Mouse (Mus musculus): ENCODE measurements around the gene Nr2f1.

Nr2f1 gene

GRCm38 (mm10) chr13:78198871-78199641 lies 501 bp downstream of the Nr2f1 start:
- DNase-seq, result no peak

GRCm38 (mm10) chr13:78198391-78198870 lies 1.1 kb downstream of the Nr2f1 start:
- no peak for DNase-seq

GRCm38 (mm10) chr13:78197819-78198390 lies 1.7 kb downstream of the Nr2f1 start:
- no peak for DNase-seq

DNA sequence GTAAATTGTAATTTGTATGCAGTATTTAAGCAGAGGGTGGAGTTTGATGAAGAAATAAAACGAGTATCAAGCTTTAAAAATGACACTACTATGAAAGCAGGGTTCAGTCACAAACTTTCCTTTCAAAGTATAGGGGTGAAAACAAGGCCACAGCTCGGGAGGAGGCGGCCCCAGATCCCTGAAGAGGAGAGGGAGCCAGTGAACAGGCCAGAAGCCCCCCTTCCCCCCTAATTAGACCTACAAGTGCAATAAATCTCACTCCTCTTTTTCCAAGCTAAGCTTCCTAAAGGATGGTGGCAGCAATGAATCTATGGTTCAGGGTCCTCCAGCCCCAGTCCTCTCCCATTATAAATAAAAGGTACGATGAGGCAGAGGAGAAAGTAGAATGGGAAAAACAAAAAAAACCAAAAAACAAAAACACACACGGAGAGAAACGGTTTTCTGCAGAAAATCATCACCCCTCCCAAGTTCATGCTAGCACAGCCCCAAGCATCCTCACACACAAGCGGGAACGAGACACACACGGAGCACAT lies 2.2 kb downstream of the Nr2f1 start:
- DNase-seq, result no peak

DNA sequence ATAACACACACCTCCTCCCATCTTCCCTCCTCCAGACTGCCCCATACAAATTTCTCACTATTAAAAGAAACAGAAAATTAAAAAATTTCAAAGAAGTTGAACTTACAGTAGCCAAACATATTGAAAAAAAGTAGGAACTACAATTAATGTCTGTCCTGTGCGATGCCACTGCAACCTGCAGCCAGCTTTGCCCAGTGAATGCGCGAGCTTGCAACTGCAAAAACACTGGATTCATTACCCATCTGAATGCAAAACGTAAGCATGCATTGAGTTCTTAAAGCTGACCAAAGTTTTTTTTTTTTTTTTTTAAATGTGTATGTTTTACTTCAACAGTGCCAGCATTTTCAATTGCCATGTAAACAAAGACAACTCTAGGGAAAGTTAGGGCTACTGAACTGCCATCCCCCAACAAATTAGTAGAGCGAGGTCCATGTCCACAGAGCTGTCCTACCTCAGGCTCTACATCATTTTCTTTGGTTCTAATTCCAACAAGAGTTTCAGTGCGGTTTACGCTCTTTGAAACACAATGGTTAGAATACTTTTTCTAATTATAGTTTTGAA lies 3.2 kb downstream of the Nr2f1 start:
- DNase-seq, result no peak

- no peak for DNase-seq
Measured at GRCm38 (mm10) chr13:78195601-78196115, 3.9 kb downstream of the Nr2f1 start.

DNA sequence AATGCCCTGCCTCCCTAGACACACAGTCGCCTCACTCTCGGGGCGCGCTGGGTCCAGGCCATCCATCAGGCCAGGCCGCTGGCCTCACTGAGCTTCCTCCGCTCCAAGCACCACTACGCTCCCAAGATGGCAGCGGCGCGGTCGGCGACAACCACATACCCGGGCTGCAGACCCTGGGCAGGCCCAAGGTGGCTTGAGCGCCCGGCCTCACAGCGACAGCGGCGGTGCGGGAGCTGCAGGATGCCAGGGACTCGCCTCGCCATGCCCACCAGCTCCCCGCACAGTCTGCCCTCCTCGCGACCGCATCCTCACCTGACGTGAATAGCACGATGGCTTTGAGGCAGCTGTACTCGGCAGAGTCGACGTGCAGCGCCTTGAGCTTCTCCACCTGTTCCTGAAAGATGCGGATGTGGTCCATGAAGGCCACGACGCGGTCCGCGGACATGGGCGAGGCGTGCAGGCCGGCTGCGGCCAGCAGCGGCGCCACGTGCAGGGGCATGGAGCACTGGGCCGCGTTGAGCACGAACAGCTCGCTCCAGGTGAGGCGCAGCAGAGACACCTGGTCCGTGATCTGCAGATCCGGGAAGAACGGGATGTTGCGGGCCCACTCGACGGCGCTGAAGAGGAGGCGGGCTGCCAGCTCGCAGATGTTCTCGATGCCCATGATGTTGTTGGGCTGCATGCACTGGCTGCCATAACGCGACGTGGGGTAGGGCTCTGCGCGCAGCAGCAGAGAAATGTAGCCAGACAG lies 4.5 kb downstream of the Nr2f1 start:
- DNase-seq, result no peak

GRCm38 (mm10) chr13:78194135-78194849 lies 5.3 kb downstream of the Nr2f1 start:
- no peak for DNase-seq

GRCm38 (mm10) chr13:78193211-78193610 lies 6.3 kb downstream of the Nr2f1 start:
- DNase-seq, result no peak

DNA sequence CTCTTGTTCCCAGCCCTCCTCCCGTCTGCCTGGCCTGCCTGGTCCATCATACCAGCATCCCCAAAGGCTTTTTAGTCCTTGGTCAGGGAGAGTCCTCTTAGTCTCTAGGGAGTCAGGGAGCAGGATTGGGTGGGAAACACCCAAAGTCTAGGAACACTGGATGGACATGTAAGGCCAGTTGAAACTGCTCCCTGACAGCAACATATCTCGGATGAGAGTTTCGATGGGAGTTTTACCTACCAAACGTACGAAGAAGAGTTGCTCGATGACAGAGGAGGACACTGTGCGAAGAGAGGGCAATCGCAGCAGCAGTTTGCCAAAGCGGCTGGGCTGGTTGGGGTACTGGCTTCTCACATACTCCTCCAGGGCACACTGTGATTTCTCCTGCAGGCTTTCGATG lies 10.0 kb downstream of the Nr2f1 start:
- DNase-seq, result no peak

GRCm38 (mm10) chr13:78187833-78188232 lies 11.7 kb downstream of the Nr2f1 start:
- DNase-seq, result no peak

- DNase-seq, result no peak
Measured at GRCm38 (mm10) chr13:78186340-78186946, 13.1 kb downstream of the Nr2f1 start.

DNA sequence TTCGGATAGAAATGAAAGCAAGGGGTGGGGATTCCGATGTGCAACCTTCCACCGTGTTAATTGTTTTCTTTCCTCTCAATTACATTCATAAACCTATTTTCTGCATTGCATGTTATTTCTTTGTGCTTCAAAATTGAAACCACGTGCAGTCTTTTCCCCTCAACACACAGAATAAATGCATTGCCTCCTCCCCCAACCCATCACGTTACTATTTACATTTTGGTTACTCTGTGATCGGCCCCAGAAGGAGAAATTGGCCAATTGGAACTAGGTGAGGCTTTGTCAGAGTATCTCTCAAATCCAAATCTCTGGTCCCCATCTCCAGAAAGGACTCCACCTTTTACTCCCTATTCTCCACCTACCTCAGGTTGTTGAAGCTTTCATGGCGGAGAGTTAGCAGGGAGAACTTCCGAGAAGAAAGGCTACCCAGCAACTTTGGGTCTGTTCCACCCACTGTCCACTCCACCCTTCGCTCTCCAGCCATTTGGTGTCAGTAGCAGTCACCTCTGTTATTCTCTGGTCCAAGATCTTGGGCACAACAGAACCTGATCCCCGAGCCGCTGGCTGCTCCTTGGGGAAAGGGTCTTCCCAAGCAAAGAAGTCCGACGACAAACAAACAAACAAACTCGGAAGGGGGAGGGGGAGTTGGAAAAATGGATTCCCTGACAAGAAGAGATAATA lies 14.6 kb downstream of the Nr2f1 start:
- DNase-seq, result no peak

DNA sequence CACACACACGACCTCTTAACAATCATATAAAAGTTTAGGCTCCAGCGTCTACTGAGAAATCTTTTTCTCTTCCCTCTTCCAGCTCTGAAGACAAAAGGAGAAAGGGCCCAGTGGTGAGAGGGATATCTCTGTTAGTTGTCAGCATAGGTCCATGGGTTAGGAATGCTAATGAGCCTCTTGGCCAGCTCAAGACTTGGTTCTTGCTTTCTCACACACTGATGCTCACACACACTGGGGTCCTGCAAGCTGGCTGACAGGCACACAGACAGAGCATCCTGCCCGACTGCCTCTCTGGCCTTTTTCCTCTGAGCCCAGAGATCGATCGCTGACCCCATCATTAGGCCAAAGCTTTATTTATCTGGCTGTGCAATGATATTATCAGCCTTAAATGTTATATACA lies 15.6 kb downstream of the Nr2f1 start:
- DNase-seq, result no peak

GRCm38 (mm10) chr13:78183004-78183403 lies 16.6 kb downstream of the Nr2f1 start:
- no peak for DNase-seq

DNA sequence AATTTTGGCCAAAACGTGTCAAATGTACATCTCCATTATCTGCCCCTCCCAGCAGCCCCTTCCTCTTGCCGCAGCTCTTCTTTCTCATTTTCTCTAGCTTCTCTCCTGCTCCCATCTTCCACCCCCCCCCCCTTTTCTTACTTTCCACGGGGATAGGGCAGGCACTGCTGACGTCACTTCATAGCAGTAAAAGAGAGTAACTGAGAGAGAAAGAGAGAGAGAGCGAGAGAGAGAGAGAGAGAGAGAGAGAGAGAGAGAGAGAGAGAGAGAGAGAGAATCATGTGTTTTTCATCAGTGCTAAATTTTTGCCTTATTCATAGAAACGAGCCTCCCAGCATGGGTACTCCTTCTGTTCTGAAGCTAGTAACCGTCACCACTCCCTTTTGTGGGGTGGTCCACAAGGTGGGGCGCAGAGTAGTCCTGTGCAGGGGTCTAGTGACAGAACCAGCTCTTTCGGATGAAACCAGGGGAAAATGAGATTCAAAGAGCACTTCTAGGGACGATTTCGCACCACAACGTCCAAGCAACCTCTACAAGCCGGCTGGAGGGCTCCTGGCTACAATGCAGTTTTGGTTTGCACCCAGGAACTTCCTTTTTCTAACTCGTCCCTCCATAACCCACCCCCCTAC lies 17.5 kb downstream of the Nr2f1 start:
- no peak for DNase-seq

- no peak for DNase-seq
Measured at GRCm38 (mm10) chr13:78181071-78181929, 18.3 kb downstream of the Nr2f1 start.

GRCm38 (mm10) chr13:78180261-78180660 lies 19.3 kb downstream of the Nr2f1 start:
- no peak for DNase-seq

GRCm38 (mm10) chr13:78179312-78180097 lies 20.1 kb downstream of the Nr2f1 start:
- DNase-seq, result no peak
